In the genomic region with DNA sequence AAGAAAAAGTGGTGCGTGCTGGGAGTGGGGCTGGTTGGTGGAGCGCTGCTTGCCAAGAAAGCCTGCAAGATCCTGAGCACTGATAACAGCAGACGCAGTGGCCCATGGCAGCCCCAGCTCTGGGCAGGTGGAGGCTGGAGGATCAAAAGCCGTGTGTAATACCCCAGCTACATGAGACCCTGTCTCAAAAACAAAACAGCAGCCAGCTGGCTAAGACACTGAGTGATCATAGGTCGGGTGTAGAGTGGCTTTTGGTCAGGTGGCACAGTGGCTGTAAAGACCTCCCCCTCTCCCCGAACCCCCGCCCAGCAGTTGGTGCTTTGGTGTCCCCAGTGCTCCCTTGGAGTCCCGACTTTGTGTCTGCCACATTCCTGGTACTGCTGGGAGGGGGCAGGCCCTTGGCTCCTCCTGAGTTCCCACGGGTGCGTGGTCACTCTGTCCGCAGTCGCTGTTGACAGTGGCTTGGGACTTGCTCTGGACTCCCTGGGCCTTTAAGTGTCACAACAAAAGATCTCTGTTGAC, we compare ENCODE assay signal across 8 mouse cellular contexts. TPM values are rescaled to one million over a fixed set of nuclear protein-coding genes. Genes with fewer than 3 reads are reported as not detected.
DNase-seq lines count a peak whose midpoint lies in the region; ATAC-seq and TF ChIP-seq lines count a peak whose summit lies in the region.

No protein-coding gene starts in this region.

- TF ChIP-seq CTCF in lung, adult 2 months (IDR thresholded peaks at IDR 0.05; ENCODE audit: insufficient read depth, low read length) = no peak

- DNase-seq in lung, adult 2 months = no peak
- no peak for DNase-seq in lung, adult 18-20 months
- DNase-seq in thymus, postnatal 0 days (ENCODE audit: low spot score) = peak; percentile 52
- DNase-seq in c-Kit-positive CD71-positive TER-119-positive erythroid progenitor cells, embryonic 14.5 days (ENCODE audit: low spot score) = no peak
- no peak for DNase-seq in cerebellum, postnatal 4 days (ENCODE audit: low spot score in 2 of 2)

- H3K79me2 ChIP-seq in macrophage (ENCODE audit: inconsistent target) = peaks cover 49% of the 10 kb centered on the region; the same call in 1 of the 2 replicates

- peaks cover 15% of the 10 kb centered on the region; the same call in 1 of the 2 replicates for H3K36me3 ChIP-seq in macrophage (ENCODE audit: inconsistent target)

- peak overlapping the region; percentile 12 for H3K4me3 ChIP-seq in lung, adult 2 months (replicated peaks; ENCODE audit: extremely low read depth, low read depth, low read length)
- H3K4me3 ChIP-seq in brown adipose tissue, adult 24 weeks (ENCODE audit: insufficient read depth, low read depth, low read length) = peak overlapping the region; percentile 40
- H3K4me3 ChIP-seq in macrophage (ENCODE audit: inconsistent target) = peak overlapping the region; percentile 14; the same call in 1 of the 2 replicates

- peak; percentile 0; the same call in 1 of the 2 replicates for ATAC-seq in granulocyte monocyte progenitor cell, adult 5-6 weeks (replicated peaks; ENCODE audit: poor library complexity, severe bottlenecking)

- peak overlapping the region; percentile 80 for H3K27ac ChIP-seq in brown adipose tissue, adult 24 weeks (replicated peaks; ENCODE audit: low read depth, low read length)
- H3K27ac ChIP-seq in macrophage = 0 out of 2 replicates have a peak overlapping the region, but pooled peaks have one; percentile 13

- H3K4me1 ChIP-seq in lung, adult 2 months (ENCODE audit: control insufficient read depth, insufficient read depth, low read length) = peaks cover 54% of the 10 kb centered on the region
- peaks cover 19% of the 10 kb centered on the region for H3K4me1 ChIP-seq in brown adipose tissue, adult 24 weeks (ENCODE audit: control insufficient read depth, insufficient read depth, insufficient read length, low read length)

- WGBS in lung, adult 2 months = 3% methylated on average over 12 of the region's 12 CpGs
- WGBS in macrophage (ENCODE audit: missing documents) = 13% methylated on average over 12 of the region's 12 CpGs

- TF ChIP-seq POLR2A in lung, adult 2 months (IDR thresholded peaks at IDR 0.05; ENCODE audit: borderline replicate concordance, extremely low read depth, low read depth, low read length) = no peak

RNA-seq across cellular contexts. Expression of a gene that starts 23.8 kb away (rescaled TPM):
- polyA plus RNA-seq in lung, adult 2 months (2012; rRNA removed) = 50.6 and 66.2 TPM in 2 replicates
- polyA plus RNA-seq in brown adipose tissue, adult 24 weeks (2012; ENCODE audit: insufficient read depth, insufficient read length, missing spikeins) = 3.4 and 5.6 TPM in 2 replicates
- 18.2 and 23.9 TPM in 2 replicates for total RNA-seq in granulocyte monocyte progenitor cell, adult 5-6 weeks (2014; fragmentation: Nextera tagmentation)
- total RNA-seq in granulocyte monocyte progenitor cell, adult 5-6 weeks (2017) = 5.7 and 6.3 TPM in 2 replicates
- total RNA-seq in macrophage (2018; cell fraction: chromatin; rRNA removed) = 100 to 1,000 TPM in 20 of 26 experiments, 10 to 100 TPM in 6; 52.4 to 220 (median 129) TPM
- 10 to 100 TPM; 11.7 to 34.5 (median 23.5) TPM for total RNA-seq in macrophage (2018; cell fraction: cytosol; rRNA removed)
- total RNA-seq in macrophage (2018; cell fraction: nucleus; rRNA removed) = 100 to 1,000 TPM in 7 of 26 experiments, 10 to 100 TPM in 19; 31.3 to 145 (median 77.2) TPM
- 20.0 to 30.2 TPM (median 20.7 TPM) in 3 replicates for polyA plus RNA-seq in macrophage (2018)
- polyA plus RNA-seq in thymus, postnatal 0 days (2015; fragmentation: Nextera tagmentation; extraction: Ambion mirVana) = 8.1 and 9.3 TPM in 2 replicates

RNA-seq across cellular contexts. Expression of a gene that starts 38.7 kb away (rescaled TPM):
- polyA plus RNA-seq in lung, adult 2 months (2012; rRNA removed) = 23.5 and 26.1 TPM in 2 replicates
- polyA plus RNA-seq in brown adipose tissue, adult 24 weeks (2012; ENCODE audit: insufficient read depth, insufficient read length, missing spikeins) = 7.1 and 8.0 TPM in 2 replicates
- 18.2 and 19.0 TPM in 2 replicates for total RNA-seq in granulocyte monocyte progenitor cell, adult 5-6 weeks (2014; fragmentation: Nextera tagmentation)
- 6.1 TPM in 2 replicates for total RNA-seq in granulocyte monocyte progenitor cell, adult 5-6 weeks (2017)
- 10 to 100 TPM in 14 of 26 experiments, 1 to 10 TPM in 12; 3.4 to 17.4 (median 11.5) TPM for total RNA-seq in macrophage (2018; cell fraction: chromatin; rRNA removed)
- 10 to 100 TPM in 25 of 26 experiments, 1 to 10 TPM in 1; 9.9 to 19.0 (median 14.0) TPM for total RNA-seq in macrophage (2018; cell fraction: cytosol; rRNA removed)
- total RNA-seq in macrophage (2018; cell fraction: nucleus; rRNA removed) = 10 to 100 TPM in 18 of 26 experiments, 1 to 10 TPM in 8; 7.9 to 18.3 (median 12.9) TPM
- polyA plus RNA-seq in macrophage (2018) = 8.6 to 10.0 TPM (median 9.3 TPM) in 3 replicates
- polyA plus RNA-seq in thymus, postnatal 0 days (2015; fragmentation: Nextera tagmentation; extraction: Ambion mirVana) = 2.9 and 5.1 TPM in 2 replicates
